Mouse (Mus musculus) lung, postnatal 0 days (tissue): ENCODE measurements around the gene Scpep1. TPM values are rescaled to one million over a fixed set of nuclear protein-coding genes. Genes with fewer than 3 reads are reported as not detected.
"Not testable (repeated sequence)": the region's sequence is repeated elsewhere in the genome, so short reads cannot be mapped to it uniquely, and the experiment has no call there.

ENCODE experiments used
- ATAC-seq: fragments of 200-750 bp; cut with Nextera tagmentation; 2 replicates; pipeline ENCODE4 v1.8.0; 2017; ENCODE audit warnings: moderate library complexity
- DNase-seq: peaks from one replicate; pipeline ENCODE4 v3.0.0-alpha.2; 2016; ENCODE audit warnings: low spot score
- H3K27ac ChIP-seq: fragments of 300-500 bp; sonication (generic); 2 replicates; pipeline ENCODE4 v1.5.1; 2014; ENCODE audit warnings: antibody characterized with exemption, mild to moderate bottlenecking, low read length, mixed read lengths
- H3K27me3 ChIP-seq: fragments of 300-500 bp; sonication (generic); replicated peaks from 2 replicates; pipeline ENCODE4 v1.6.1; 2014; ENCODE audit warnings: low read length, mixed read lengths; ENCODE audit not compliant: insufficient read depth
- H3K36me3 ChIP-seq: fragments of 300-500 bp; sonication (generic); 2 replicates; pipeline ENCODE4 v1.6.1; 2014; ENCODE audit warnings: low read length, mixed read lengths; ENCODE audit not compliant: insufficient read depth
- H3K4me1 ChIP-seq: fragments of 300-500 bp; sonication (generic); 2 replicates; pipeline ENCODE4 v1.6.1; 2014; ENCODE audit warnings: antibody characterized with exemption, low read depth, low read length, mixed read lengths; ENCODE audit not compliant: insufficient read depth
- H3K4me2 ChIP-seq: fragments of 300-500 bp; sonication (generic); replicated peaks from 2 replicates; pipeline ENCODE4 v1.6.1; 2014; ENCODE audit warnings: low read depth, mild to moderate bottlenecking, low read length, moderate library complexity, mixed read lengths
- H3K4me3 ChIP-seq: fragments of 300-500 bp; sonication (generic); 2 replicates; pipeline ENCODE4 v1.5.1; 2014; ENCODE audit warnings: low read depth, low read length
- H3K9ac ChIP-seq: fragments of 300-500 bp; sonication (generic); replicated peaks from 2 replicates; pipeline ENCODE4 v1.6.1; 2014; ENCODE audit warnings: low read depth, mild to moderate bottlenecking
- H3K9me3 ChIP-seq: fragments of 300-500 bp; sonication (generic); 2 replicates; pipeline ENCODE4 v1.6.1; 2016; ENCODE audit warnings: low read length, mixed read lengths
- CTCF ChIP-seq: IDR thresholded peaks from 2 replicates; pipeline ENCODE4 v1.5.1; 2016; ENCODE audit warnings: antibody characterized with exemption, mild to moderate bottlenecking
- EP300 ChIP-seq: IDR thresholded peaks from 2 replicates; pipeline ENCODE4 v1.6.1; 2016; ENCODE audit warnings: antibody characterized with exemption, mild to moderate bottlenecking, control low read depth
- WGBS: fragments of 180-500 bp; shearing (Covaris S2); extraction: QIAGEN DNeasy Blood & Tissue Kit; methylation state at CpG from one replicate; pipeline ENCODE4 v1.1.7; 2014; 5-methylcytosine and 5-hydroxymethylcytosine counted together
- polyA plus RNA-seq: library from polyadenylated mRNA; unstranded; fragments of >200 nt; fragmentation: Nextera tagmentation; extraction: Ambion mirVana; gene quantifications from 2 replicates; pipeline ENCODE4 v1.2.1, GENCODE M21; 2015

Gene Scpep1
- polyA plus RNA-seq, 1 experiment from 2014 or later = 68.8 TPM

DNA sequence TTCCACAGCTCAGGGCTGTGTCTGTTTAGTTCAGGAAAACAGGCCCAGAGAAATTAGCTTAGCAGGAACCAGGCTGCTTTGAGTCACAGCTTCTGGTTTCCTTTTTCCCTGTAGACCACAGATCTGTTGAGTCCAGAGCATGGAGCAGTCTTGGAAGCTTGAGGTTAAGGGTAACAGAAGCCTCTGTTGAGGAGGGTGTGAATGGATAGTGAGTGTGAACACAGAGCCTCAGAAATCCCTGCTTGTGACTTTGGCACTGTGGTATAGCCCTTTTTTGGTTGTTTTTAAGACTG is 45.2 kb upstream of the Scpep1 start:
- H3K9me3 ChIP-seq = no peaks in the 10 kb centered on the region
- H3K4me2 ChIP-seq = peak overlapping the region; percentile 87
- H3K4me3 ChIP-seq = peak overlapping the region; percentile 86
- H3K9ac ChIP-seq = peak overlapping the region; percentile 89
- H3K36me3 ChIP-seq = no peaks in the 10 kb centered on the region
- H3K4me1 ChIP-seq = peaks cover 16% of the 10 kb centered on the region; the same call in 1 of the 2 replicates
- H3K27me3 ChIP-seq = no peaks in the 10 kb centered on the region
- peak; percentile 30 for DNase-seq
- peak overlapping the region; percentile 90 for H3K27ac ChIP-seq
- no peak for ATAC-seq
- TF ChIP-seq CTCF = no peak

DNA sequence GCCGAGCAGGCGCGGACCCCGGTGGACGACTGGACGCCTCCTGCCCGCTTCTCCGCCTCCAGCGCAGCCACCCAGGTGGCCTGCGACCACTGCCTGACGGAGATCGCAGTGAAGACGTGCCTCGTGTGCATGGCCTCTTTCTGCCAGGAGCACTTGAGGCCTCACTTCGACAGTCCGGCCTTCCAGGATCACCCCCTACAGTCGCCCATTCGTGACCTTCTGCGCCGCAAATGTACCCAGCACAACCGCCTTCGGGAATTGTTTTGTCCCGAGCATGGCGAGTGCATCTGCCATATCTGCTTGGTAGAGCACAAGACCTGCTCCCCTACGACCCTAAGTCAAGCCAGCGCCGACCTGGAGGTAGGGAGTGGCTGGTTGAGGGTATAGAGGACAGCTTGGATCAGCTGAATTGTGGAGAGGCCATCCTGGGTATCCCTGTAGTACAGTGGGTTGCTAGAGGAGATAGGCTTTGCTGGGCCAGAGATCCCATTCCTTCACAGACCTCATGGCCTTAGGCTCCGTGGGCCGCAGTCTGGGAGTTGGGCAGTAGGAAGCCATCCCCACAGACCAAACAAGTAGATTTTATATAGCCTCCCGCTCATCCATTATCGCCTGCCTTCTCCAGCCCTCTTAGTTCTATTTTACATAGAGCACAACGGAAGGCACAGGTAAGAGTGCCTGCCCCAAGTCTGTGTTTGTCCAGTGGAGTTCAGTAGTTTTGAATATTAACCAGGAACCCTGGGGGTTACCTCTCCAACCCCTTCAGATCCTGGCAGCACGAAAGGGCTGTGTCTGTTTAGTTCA is 44.7 kb upstream of the Scpep1 start:
- Histone ChIP-seq H3K27me3 (no peaks in the 10 kb centered on the region), H3K9ac (peak overlapping the region; percentile 89), H3K4me2 (peak overlapping the region; percentile 87), H3K27ac (peak overlapping the region; percentile 90), H3K4me1 (peaks cover 16% of the 10 kb centered on the region; the same call in 1 of the 2 replicates), H3K9me3 (no peaks in the 10 kb centered on the region), H3K4me3 (peak overlapping the region; percentile 86), H3K36me3 (no peaks in the 10 kb centered on the region)
- ATAC-seq (peak; percentile 18), DNase-seq (peak; percentile 20)
- no peak for TF ChIP-seq CTCF
- TF ChIP-seq EP300 = no peak
- WGBS = 17% methylated on average over 33 of the region's 33 CpGs

DNA sequence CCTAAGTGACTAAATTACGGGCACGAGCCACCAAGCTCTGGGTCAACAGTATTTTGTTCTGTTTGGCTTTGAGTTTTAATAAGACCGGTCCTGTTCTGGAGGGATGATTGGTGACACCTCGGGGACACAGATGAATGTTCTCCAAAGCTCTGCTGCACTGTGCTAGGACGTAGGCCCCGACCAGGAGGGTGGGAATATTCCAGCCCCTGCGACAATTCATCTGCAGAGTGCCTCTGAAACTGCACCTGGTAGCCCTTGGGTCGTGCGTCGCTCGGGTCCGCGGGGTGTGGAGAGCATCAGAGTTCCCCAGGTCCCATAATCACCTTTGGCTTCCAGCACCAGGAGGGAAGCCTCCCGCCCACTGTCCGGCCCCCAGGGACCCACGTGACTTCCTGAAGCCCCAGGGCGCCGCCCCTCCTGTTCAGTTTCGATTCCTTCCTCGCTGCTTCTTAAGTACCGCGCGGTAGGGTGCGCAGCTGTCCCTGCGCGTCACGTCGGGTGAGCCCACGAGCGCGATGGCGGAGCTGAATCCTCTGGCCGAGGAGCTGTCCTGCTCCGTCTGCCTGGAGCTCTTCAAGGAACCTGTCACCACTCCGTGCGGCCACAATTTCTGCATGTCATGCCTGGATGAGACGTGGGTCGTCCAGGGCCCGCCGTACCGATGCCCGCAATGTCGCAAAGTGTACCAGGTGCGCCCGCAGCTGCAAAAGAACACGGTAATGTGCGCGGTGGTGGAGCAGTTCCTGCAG is 43.9 kb upstream of the Scpep1 start, which contains the start of gene Trim25:
Gene Trim25, plus strand, starts transcription at position 403 of the 749 bp plus-strand sequence.
- Histone ChIP-seq H3K27me3 (no peaks in the 10 kb centered on the region), H3K9ac (peak within 1 kb of the TSS; percentile 89), H3K4me2 (peak within 1 kb of the TSS; percentile 87), H3K4me1 (peaks cover 16% of the 10 kb centered on the region; the same call in 1 of the 2 replicates), H3K27ac (peak within 1 kb of the TSS; percentile 90), H3K9me3 (no peaks in the 10 kb centered on the region), H3K36me3 (no peaks in the 10 kb centered on the region), H3K4me3 (peak within 1 kb of the TSS; percentile 86)
- ATAC-seq = peak; percentile 96
- TF ChIP-seq EP300 = peak; percentile 36; the same call in 1 of the 2 replicates
- peak; percentile 57 for TF ChIP-seq CTCF
- DNase-seq = peak; percentile 98
- WGBS = 3% methylated on average over 48 of the region's 48 CpGs

DNA sequence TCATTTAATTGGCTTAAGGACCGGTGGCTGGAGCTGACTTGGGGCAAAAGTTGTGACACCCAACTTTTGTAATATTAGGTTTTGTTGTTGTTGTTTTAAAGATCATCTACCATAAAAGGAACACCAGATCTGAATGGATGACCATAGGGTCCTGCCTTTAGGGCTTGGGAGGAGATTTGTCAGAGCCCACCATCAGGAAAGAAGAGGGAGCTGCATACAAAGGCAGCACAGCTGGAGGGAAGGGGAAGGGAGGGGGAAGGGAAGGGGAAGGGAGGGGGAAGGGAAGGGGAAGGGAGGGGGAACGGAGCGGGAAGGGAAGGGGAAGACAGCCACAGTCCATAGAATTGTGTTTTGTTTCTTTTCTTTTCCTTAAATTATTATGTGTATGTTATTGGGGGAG is 43.1 kb upstream of the Scpep1 start:
- H3K4me3 ChIP-seq = no peak overlapping the region
- peak overlapping the region; percentile 87; the same call in 1 of the 2 replicates for H3K4me2 ChIP-seq
- H3K27me3 ChIP-seq = no peaks in the 10 kb centered on the region
- H3K4me1 ChIP-seq = peaks cover 16% of the 10 kb centered on the region; the same call in 1 of the 2 replicates
- H3K27ac ChIP-seq = peak overlapping the region; percentile 90; the same call in 1 of the 2 replicates
- 23% methylated on average over 3 of the region's 3 CpGs for WGBS
- DNase-seq (no peak), ATAC-seq (no peak)
- H3K9me3 ChIP-seq = no peaks in the 10 kb centered on the region
- no peak overlapping the region for H3K9ac ChIP-seq
- TF ChIP-seq EP300 = no peak
- no peak for TF ChIP-seq CTCF
- H3K36me3 ChIP-seq = no peaks in the 10 kb centered on the region

DNA sequence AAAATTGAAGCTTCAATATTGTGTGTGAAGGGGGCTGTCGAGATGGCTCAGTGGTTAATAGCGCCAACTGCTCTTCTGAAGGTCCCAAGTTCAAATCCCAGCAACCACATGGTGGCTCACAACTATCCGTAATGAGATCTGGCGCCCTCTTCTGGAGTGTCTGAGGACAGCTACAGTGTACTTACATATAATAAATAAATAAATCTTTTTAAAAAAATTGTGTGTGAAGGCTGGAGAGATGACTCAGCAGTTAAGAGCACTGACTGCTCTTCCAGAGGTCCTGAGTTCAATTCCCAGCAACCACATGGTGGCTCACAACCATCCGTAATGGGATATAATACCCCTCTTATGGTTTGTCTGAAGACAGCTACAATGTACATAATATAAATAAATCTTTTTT is 42.1 kb upstream of the Scpep1 start:
- H3K9ac ChIP-seq, H3K36me3 ChIP-seq, H3K4me1 ChIP-seq, H3K4me2 ChIP-seq, H3K9me3 ChIP-seq, ATAC-seq, H3K27me3 ChIP-seq, H3K4me3 ChIP-seq, DNase-seq: not testable (repeated sequence)
- peak overlapping the region; percentile 71; the same call in 1 of the 2 replicates for H3K27ac ChIP-seq
- WGBS = 82% methylated on average over 5 of the region's 5 CpGs
- TF ChIP-seq CTCF = peak; percentile 34; the same call in 1 of the 2 replicates

DNA sequence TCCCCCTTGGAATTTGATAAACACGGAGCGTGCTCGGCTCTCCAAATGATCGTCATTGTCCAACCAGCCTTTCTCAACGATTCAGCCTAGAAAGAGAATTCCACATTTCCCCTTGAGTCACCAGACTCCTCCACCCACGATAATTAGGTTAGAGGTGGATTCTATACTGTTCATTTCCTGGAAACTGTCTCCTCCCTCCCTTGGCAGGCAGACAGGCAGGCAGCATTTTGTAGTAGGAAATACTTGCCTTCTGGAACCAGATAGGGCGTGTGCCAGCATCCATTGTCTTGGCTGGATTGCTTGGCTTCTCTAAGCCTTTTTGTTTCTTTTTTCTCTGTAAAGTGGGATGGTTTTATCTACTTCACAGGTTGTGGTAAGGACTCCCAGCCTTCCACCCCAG is 41.2 kb upstream of the Scpep1 start:
- Histone ChIP-seq H3K27me3 (no peaks in the 10 kb centered on the region), H3K4me2 (no peak overlapping the region), H3K36me3 (no peaks in the 10 kb centered on the region), H3K9me3 (no peaks in the 10 kb centered on the region), H3K9ac (0 out of 2 replicates have a peak overlapping the region, but pooled peaks have one; percentile 19), H3K4me3 (no peak overlapping the region), H3K27ac (peak overlapping the region; percentile 71), H3K4me1 (peaks cover 5% of the 10 kb centered on the region; the same call in 1 of the 2 replicates)
- WGBS = 41% methylated on average over 7 of the region's 7 CpGs
- ATAC-seq = peak; percentile 24
- DNase-seq = peak; percentile 75
- no peak for TF ChIP-seq CTCF
- TF ChIP-seq EP300 = peak; percentile 94
